Comparison of ENCODE assay signal across 9 mouse cellular contexts in the genomic region with DNA sequence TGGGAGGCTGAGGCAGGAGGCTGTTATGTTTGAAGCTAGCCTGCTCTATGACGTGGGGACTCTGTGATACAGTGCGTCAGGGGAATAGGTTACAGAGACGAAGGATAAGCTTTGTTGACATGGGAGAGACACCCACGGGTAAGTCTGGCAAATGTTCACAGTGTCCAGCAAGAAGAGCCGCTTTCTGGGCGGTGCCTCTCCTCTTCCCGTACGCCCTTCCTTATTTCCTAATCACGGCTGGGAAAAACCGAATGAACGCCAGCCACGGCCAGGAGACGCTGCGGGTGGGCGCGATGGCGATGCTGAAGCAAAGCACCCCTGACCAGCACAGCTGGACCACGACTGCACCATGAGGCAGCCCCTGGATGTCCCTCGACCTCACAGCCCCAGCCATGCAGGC.
A peak's percentile ranks its signal among the peaks of the same experiment; 100 is the strongest.
DNase-seq lines count a peak whose midpoint lies in the region; ATAC-seq and TF ChIP-seq lines count a peak whose summit lies in the region.
"Had no signal": no experiment of that assay in that cellular context is flagged by ENCODE, and none has a peak within 500 bp of the region (broad histone marks: within the 10 kb centered on the region; RNA-seq: fewer than 3 reads in every experiment).

No protein-coding gene starts in this region.

- intact Hi-C loops in heart, postnatal 25 days (cut with DNase I) = no loop called here

- TF ChIP-seq CTCF in cerebellum, adult 2 months (IDR thresholded peaks at IDR 0.05; ENCODE audit: borderline replicate concordance, insufficient read depth, low read depth, low read length) = no peak

- peak overlapping the region; percentile 86 for H3K27ac ChIP-seq in heart, embryonic 10.5 days
- H3K27ac ChIP-seq in liver, embryonic 12.5 days = no peak overlapping the region
- H3K27ac ChIP-seq in liver, embryonic 11.5 days (ENCODE audit: low read depth, low read length) = no peak overlapping the region
- peak overlapping the region; percentile 91 for H3K27ac ChIP-seq in heart, embryonic 16.5 days (ENCODE audit: low read length)
- no peak overlapping the region for H3K27ac ChIP-seq in cerebellum, adult 2 months (ENCODE audit: insufficient read depth, low read length)

- H3K9me3 ChIP-seq in heart, embryonic 10.5 days = no peaks in the 10 kb centered on the region
- H3K9me3 ChIP-seq in liver, embryonic 12.5 days (replicated peaks) = no peaks in the 10 kb centered on the region
- no peaks in the 10 kb centered on the region for H3K9me3 ChIP-seq in liver, embryonic 11.5 days (ENCODE audit: control insufficient read depth, low read length)
- no peaks in the 10 kb centered on the region for H3K9me3 ChIP-seq in heart, embryonic 16.5 days (replicated peaks; ENCODE audit: control insufficient read depth, low read length)

- no peak for DNase-seq in heart, embryonic 10.5 days (ENCODE audit: low spot score)
- no peak for DNase-seq in heart, postnatal 25 days (ENCODE audit: low spot score)
- no peak for DNase-seq in liver, embryonic 11.5 days (ENCODE audit: low spot score)
- no peak for DNase-seq in frontal cortex, adult 2 months (ENCODE audit: extremely low spot score in 1 of 2, low spot score in 1 of 2)
- DNase-seq in cerebellum, adult 2 months = no peak

- TF ChIP-seq POLR2A in cerebellum, adult 2 months (IDR thresholded peaks at IDR 0.05; ENCODE audit: borderline replicate concordance, insufficient read depth, low read length) = no peak

- H3K4me1 ChIP-seq in heart, embryonic 10.5 days = peaks cover 72% of the 10 kb centered on the region
- H3K4me1 ChIP-seq in liver, embryonic 12.5 days = peaks cover 10% of the 10 kb centered on the region; the same call in 1 of the 2 replicates
- H3K4me1 ChIP-seq in liver, embryonic 11.5 days (replicated peaks; ENCODE audit: control insufficient read depth, insufficient read depth, low read length) = no peaks in the 10 kb centered on the region
- peaks cover 52% of the 10 kb centered on the region for H3K4me1 ChIP-seq in heart, embryonic 16.5 days (ENCODE audit: control insufficient read depth, insufficient read depth, low read length)
- 0 out of 2 replicates have a peak, but pooled peaks cover 3% of the 10 kb centered on the region for H3K4me1 ChIP-seq in cerebellum, adult 2 months (ENCODE audit: control insufficient read depth, insufficient read depth, low read length)

- peak overlapping the region; percentile 33 for H3K4me3 ChIP-seq in heart, embryonic 10.5 days
- H3K4me3 ChIP-seq in liver, embryonic 12.5 days = no peak overlapping the region
- H3K4me3 ChIP-seq in liver, embryonic 11.5 days (ENCODE audit: low read depth, low read length) = no peak overlapping the region
- H3K4me3 ChIP-seq in heart, embryonic 16.5 days (ENCODE audit: low read length) = peak overlapping the region; percentile 30
- H3K4me3 ChIP-seq in cerebellum, adult 2 months (replicated peaks; ENCODE audit: insufficient read depth, low read depth, low read length) = no peak overlapping the region
- H3K4me3 ChIP-seq: myocyte had no signal

- peaks cover 12% of the 10 kb centered on the region; the same call in 1 of the 2 replicates for H3K36me3 ChIP-seq in heart, embryonic 10.5 days
- H3K36me3 ChIP-seq in liver, embryonic 12.5 days = no peaks in the 10 kb centered on the region
- H3K36me3 ChIP-seq in liver, embryonic 11.5 days (ENCODE audit: control insufficient read depth, insufficient read depth, low read length) = no peaks in the 10 kb centered on the region
- no peaks in the 10 kb centered on the region for H3K36me3 ChIP-seq in heart, embryonic 16.5 days (ENCODE audit: control insufficient read depth, insufficient read depth)

- H3K9ac ChIP-seq in liver, embryonic 12.5 days = no peak overlapping the region
- no peak overlapping the region for H3K9ac ChIP-seq in liver, embryonic 11.5 days (ENCODE audit: low read depth, low read length)
- peak overlapping the region; percentile 30; the same call in 1 of the 2 replicates for H3K9ac ChIP-seq in heart, embryonic 16.5 days (ENCODE audit: low read length)

- no peak for ATAC-seq in liver, embryonic 12.5 days
- ATAC-seq in liver, embryonic 11.5 days (replicated peaks; ENCODE audit: low FRiP score) = no peak
- ATAC-seq in heart, embryonic 16.5 days (replicated peaks; ENCODE audit: extremely low read depth, insufficient read depth, low FRiP score) = no peak
- ATAC-seq in megakaryocyte-erythroid progenitor cell, adult 5-6 weeks (replicated peaks; ENCODE audit: low FRiP score, low TSS enrichment, poor library complexity, severe bottlenecking) = 0 out of 2 replicates have a peak, but pooled peaks have one; percentile 23

- H3K4me2 ChIP-seq in liver, embryonic 12.5 days = peak overlapping the region; percentile 26; the same call in 1 of the 2 replicates
- no peak overlapping the region for H3K4me2 ChIP-seq in liver, embryonic 11.5 days
- H3K4me2 ChIP-seq in heart, embryonic 16.5 days (ENCODE audit: low read depth, low read length) = peak overlapping the region; percentile 59; the same call in 1 of the 2 replicates

- 32% methylated on average over 19 of the region's 19 CpGs for WGBS in heart, embryonic 10.5 days
- 49% methylated on average over 19 of the region's 19 CpGs for WGBS in liver, embryonic 12.5 days (ENCODE audit: insufficient replicate concordance)
- 49% methylated on average over 19 of the region's 19 CpGs for WGBS in liver, embryonic 11.5 days
- 23% methylated on average over 19 of the region's 19 CpGs for WGBS in heart, embryonic 16.5 days
- WGBS in cerebellum, adult 2 months = 54% methylated on average over 19 of the region's 19 CpGs

- H3K27me3 ChIP-seq in heart, embryonic 10.5 days (ENCODE audit: insufficient read depth, poor library complexity, severe bottlenecking) = no peaks in the 10 kb centered on the region
- peaks cover 33% of the 10 kb centered on the region for H3K27me3 ChIP-seq in liver, embryonic 12.5 days (replicated peaks)
- H3K27me3 ChIP-seq in liver, embryonic 11.5 days (replicated peaks; ENCODE audit: control insufficient read depth, insufficient read depth, low read length) = peaks cover 10% of the 10 kb centered on the region
- no peaks in the 10 kb centered on the region for H3K27me3 ChIP-seq in heart, embryonic 16.5 days (ENCODE audit: control insufficient read depth, insufficient read depth, low read length)
- H3K27me3 ChIP-seq in cerebellum, adult 2 months (ENCODE audit: control insufficient read depth, insufficient read depth, low read length) = no peaks in the 10 kb centered on the region

Comparison
In these comparisons a context has a peak if more than half of its experiments do, and no peak if none do; other contexts are left out.
1. H3K27ac ChIP-seq: peak in heart, embryonic 10.5 days (single experiment) and heart, embryonic 16.5 days (single experiment); none in liver, embryonic 12.5 days (single experiment), liver, embryonic 11.5 days (single experiment) and cerebellum, adult 2 months (single experiment).
2. H3K4me3 ChIP-seq: peak in heart, embryonic 10.5 days (single experiment) and heart, embryonic 16.5 days (single experiment); none in liver, embryonic 12.5 days (single experiment), liver, embryonic 11.5 days (single experiment) and cerebellum, adult 2 months (single experiment).